Mouse (Mus musculus) left cerebral cortex, adult 2 months (tissue): ENCODE measurements around the gene Cfap99. TPM values are rescaled to one million over a fixed set of nuclear protein-coding genes. Genes with fewer than 3 reads are reported as not detected.
A peak's percentile ranks its signal among the peaks of the same experiment; 100 is the strongest.

Experiments used
- DNase-seq, 2 experiments: peaks; one replicate each; pipeline ENCODE4 v3.0.0; 2021 to 2022; ENCODE audit warnings: low spot score in 2 of 2, mixed read lengths in 1 of 2; ENCODE audit errors: extremely low spot score in 1 of 2
- H3K27ac ChIP-seq: fragments of 200-600 bp; 2 replicates; pipeline ENCODE4 v1.8.1; 2022
- H3K4me3 ChIP-seq: fragments of 200-600 bp; 2 replicates; pipeline ENCODE4 v1.8.1; 2022
- CTCF ChIP-seq: fragments of 200-600 bp; IDR thresholded peaks from 2 replicates; pipeline ENCODE4 v1.8.1; 2022; ENCODE audit warnings: antibody characterized with exemption, mild to moderate bottlenecking, moderate library complexity
- intact Hi-C: fragments of 180-260 bp; cut with DNase I; formaldehyde crosslinking; loops from one replicate; pipeline ENCODE4 v1.15.1; 2025
- total RNA-seq, 2 experiments: library from RNA; stranded (reverse); gene quantifications; 2 replicates each; pipeline ENCODE4 v1.2.3; 2021

Cfap99 gene
- total RNA-seq, 2 experiments from 2014 or later: 1.4 to 1.5 TPM

- DNase-seq: no peak
- no peak for TF ChIP-seq CTCF
- H3K27ac ChIP-seq: no peak overlapping the region
- H3K4me3 ChIP-seq: no peak overlapping the region
- intact Hi-C loops: loop anchor here (10.0 kb wide), 1 partner anchor 204 kb away; no protein-coding TSS in a partner anchor
These were observed 10.6 kb downstream of the Cfap99 start for GRCm38 (mm10) chr5:34298937-34299535.

GRCm38 (mm10) chr5:34302377-34302776, 14.0 kb downstream of the Cfap99 start:
- no peak for TF ChIP-seq CTCF
- intact Hi-C loops: no loop called here
- no peak overlapping the region for H3K4me3 ChIP-seq
- H3K27ac ChIP-seq: no peak overlapping the region
- DNase-seq: no peak

- no peak for DNase-seq
- Histone ChIP-seq H3K27ac (no peak overlapping the region), H3K4me3 (no peak overlapping the region)
- intact Hi-C loops: no loop called here
- no peak for TF ChIP-seq CTCF
These were observed 20.6 kb downstream of the Cfap99 start for GRCm38 (mm10) chr5:34309016-34309415.

GRCm38 (mm10) chr5:34319491-34320034, 31.2 kb downstream of the Cfap99 start:
- no peak for DNase-seq
- intact Hi-C loops: no loop called here
- H3K27ac ChIP-seq: no peak overlapping the region
- TF ChIP-seq CTCF: no peak
- no peak overlapping the region for H3K4me3 ChIP-seq

- no peak overlapping the region for H3K4me3 ChIP-seq
- H3K27ac ChIP-seq: no peak overlapping the region
- intact Hi-C loops: no loop called here
- no peak for TF ChIP-seq CTCF
- DNase-seq: no peak
These were observed 32.8 kb downstream of the Cfap99 start for GRCm38 (mm10) chr5:34321236-34321635.

- H3K27ac ChIP-seq: no peak overlapping the region
These were observed 36.9 kb downstream of the Cfap99 start for GRCm38 (mm10) chr5:34325286-34325685.

GRCm38 (mm10) chr5:34326249-34326691, 37.9 kb downstream of the Cfap99 start:
- Histone ChIP-seq H3K4me3 (no peak overlapping the region), H3K27ac (no peak overlapping the region)
- intact Hi-C loops: no loop called here
- DNase-seq: no peak
- TF ChIP-seq CTCF: no peak

More at GRCm38 (mm10) chr5:34325286-34325685, 36.9 kb downstream of the Cfap99 start:
- intact Hi-C loops: no loop called here
- no peak for DNase-seq
- TF ChIP-seq CTCF: no peak
- H3K4me3 ChIP-seq: no peak overlapping the region

GRCm38 (mm10) chr5:34326875-34327576, 38.6 kb downstream of the Cfap99 start:
- H3K4me3 ChIP-seq: peak overlapping the region; percentile 40
- peak; percentile 14 to 24 for DNase-seq
- intact Hi-C loops: no loop called here
- H3K27ac ChIP-seq: no peak overlapping the region; the same call in 1 of the 2 replicates
- TF ChIP-seq CTCF: no peak

- intact Hi-C loops: no loop called here
- no peak overlapping the region for H3K27ac ChIP-seq
- TF ChIP-seq CTCF: no peak
- H3K4me3 ChIP-seq: no peak overlapping the region
- no peak for DNase-seq
These were observed 41.7 kb downstream of the Cfap99 start for GRCm38 (mm10) chr5:34330136-34330535.

- Histone ChIP-seq H3K4me3 (no peak overlapping the region), H3K27ac (no peak overlapping the region)
- no peak for DNase-seq
- intact Hi-C loops: no loop called here
- TF ChIP-seq CTCF: no peak
These were observed 45.7 kb downstream of the Cfap99 start for GRCm38 (mm10) chr5:34334081-34334480.

GRCm38 (mm10) chr5:34335539-34336096, 47.2 kb downstream of the Cfap99 start:
- TF ChIP-seq CTCF: no peak
- H3K4me3 ChIP-seq: peak overlapping the region; percentile 97
- intact Hi-C loops: loop anchor here (1.0 to 5.0 kb wide), 3 partner anchors 34 to 123 kb away; partner anchors contain the start of genes Cfap99, Fam193a and Zfyve28
- no peak for DNase-seq
- H3K27ac ChIP-seq: peak overlapping the region; percentile 91
